Mouse (Mus musculus) CH12.LX (cell line): ENCODE results near the gene Stk32b. TPM values are rescaled to one million over a fixed set of nuclear protein-coding genes. Genes with fewer than 3 reads are reported as not detected.

ENCODE experiments used
- DNase-seq: peaks from one replicate; pipeline ENCODE4 v3.0.0-alpha.2; 2013; ENCODE audit errors: extremely low read depth
- H3K27ac ChIP-seq: 2 replicates; pipeline ENCODE4 v1.5.1; 2012; ENCODE audit warnings: low read depth, mild to moderate bottlenecking, control low read depth, moderate library complexity; ENCODE audit not compliant: insufficient read depth
- H3K27me3 ChIP-seq: replicated peaks from 2 replicates; pipeline ENCODE3; 2012; ENCODE audit warnings: inconsistent platforms
- H3K36me3 ChIP-seq, 2 experiments: replicated peaks in 1 of 2; 2 replicates each; pipeline versions ENCODE3 to v1.6.1; 2012; ENCODE audit warnings: inconsistent platforms in 1 of 2, low read length in 1 of 2, mild to moderate bottlenecking in 1 of 2, mixed read lengths in 1 of 2, moderate library complexity in 1 of 2; ENCODE audit not compliant: control insufficient read depth in 1 of 2, insufficient read depth in 1 of 2
- H3K4me1 ChIP-seq, 2 experiments: 2 replicates each; pipeline ENCODE4 v1.6.1; 2012; ENCODE audit warnings: inconsistent platforms in 1 of 2, moderate library complexity in 1 of 2; ENCODE audit not compliant: insufficient read depth in 2 of 2, control insufficient read depth in 1 of 2
- H3K4me2 ChIP-seq: 2 replicates; pipeline ENCODE4 v1.6.1; 2012; ENCODE audit warnings: low read depth, mild to moderate bottlenecking, control low read depth; ENCODE audit not compliant: poor library complexity, insufficient read depth, severe bottlenecking
- H3K4me3 ChIP-seq, 3 experiments: fragments of 150-350 bp in 1 of 3; sonication (generic) in 1 of 3; replicated peaks in 1 of 3; 2 replicates each; pipeline versions ENCODE3 to v1.5.1; 2011 to 2012; ENCODE audit warnings: low read depth in 2 of 3, low read length in 2 of 3, mild to moderate bottlenecking in 2 of 3, moderate library complexity in 2 of 3, control low read depth in 1 of 3, improper control_type of control experiment in 1 of 3, inconsistent platforms in 1 of 3, mixed read lengths in 1 of 3; ENCODE audit not compliant: poor library complexity in 1 of 3
- H3K79me2 ChIP-seq: replicated peaks from 2 replicates; pipeline ENCODE4 v1.6.1; 2012; ENCODE audit warnings: mild to moderate bottlenecking, moderate library complexity; ENCODE audit not compliant: control insufficient read depth, poor library complexity, insufficient read depth, severe bottlenecking; ENCODE audit errors: extremely low read depth
- H3K9ac ChIP-seq: 2 replicates; pipeline ENCODE4 v1.6.1; 2012; ENCODE audit warnings: low read depth, mild to moderate bottlenecking, control low read depth, moderate library complexity; ENCODE audit not compliant: insufficient read depth
- H3K9me3 ChIP-seq: replicated peaks from 2 replicates; pipeline ENCODE3; 2012; ENCODE audit warnings: low read length, inconsistent platforms, mixed read lengths
- CTCF ChIP-seq, 2 experiments: IDR thresholded peaks in 1 of 2; conservative IDR thresholded peaks in 1 of 2; 2 replicates each; pipeline ENCODE4 v1.5.1; 2011 to 2012; ENCODE audit warnings: low read depth in 2 of 2, low read length in 2 of 2, improper control_type of control experiment in 1 of 2, inconsistent platforms in 1 of 2, mild to moderate bottlenecking in 1 of 2, moderate library complexity in 1 of 2
- ELF1 ChIP-seq: IDR thresholded peaks from 2 replicates; pipeline ENCODE4 v1.6.1; 2014; ENCODE audit warnings: low read depth, mild to moderate bottlenecking, inconsistent platforms, low read length, improper control_type of control experiment
- ETS1 ChIP-seq: conservative IDR thresholded peaks from 2 replicates; pipeline ENCODE4 v1.6.1; 2012; ENCODE audit warnings: low read depth, mild to moderate bottlenecking, inconsistent platforms, low read length, improper control_type of control experiment, moderate library complexity
- GABPA ChIP-seq: IDR thresholded peaks from 2 replicates; pipeline ENCODE4 v1.6.1; 2012; ENCODE audit warnings: low read depth, low read length, improper control_type of control experiment, inconsistent platforms; ENCODE audit not compliant: insufficient replicate concordance
- IRF4 ChIP-seq: IDR thresholded peaks from 2 replicates; pipeline ENCODE4 v1.6.1; 2014; ENCODE audit warnings: low read depth, mild to moderate bottlenecking, inconsistent platforms, low read length, improper control_type of control experiment
- JUN ChIP-seq: IDR thresholded peaks from 2 replicates; pipeline ENCODE4 v1.6.1; 2011; ENCODE audit warnings: low read depth, mild to moderate bottlenecking, low read length, improper control_type of control experiment, moderate library complexity; ENCODE audit not compliant: insufficient read depth
- KAT2A ChIP-seq: IDR thresholded peaks from 2 replicates; pipeline ENCODE4 v1.6.1; 2012; ENCODE audit warnings: low read length, improper control_type of control experiment, inconsistent platforms; ENCODE audit not compliant: insufficient replicate concordance
- MAZ ChIP-seq: IDR thresholded peaks from 2 replicates; pipeline ENCODE4 v1.6.1; 2012; ENCODE audit warnings: low read depth, mild to moderate bottlenecking, inconsistent platforms, low read length, improper control_type of control experiment, moderate library complexity
- MEF2A ChIP-seq: IDR thresholded peaks from 2 replicates; pipeline ENCODE4 v1.6.1; 2014; ENCODE audit warnings: low read depth, mild to moderate bottlenecking, inconsistent platforms, low read length, improper control_type of control experiment, borderline replicate concordance
- MXI1 ChIP-seq: IDR thresholded peaks from 2 replicates; pipeline ENCODE4 v1.6.1; 2011; ENCODE audit warnings: mild to moderate bottlenecking, low read depth, low read length, improper control_type of control experiment
- MYC ChIP-seq: IDR thresholded peaks from 2 replicates; pipeline ENCODE4 v1.6.1; 2011; ENCODE audit warnings: low read depth, mild to moderate bottlenecking, improper control_type of control experiment, low read length
- POLR2A ChIP-seq: IDR thresholded peaks from 2 replicates; pipeline ENCODE4 v1.6.1; 2011; ENCODE audit warnings: low read depth, mild to moderate bottlenecking, improper control_type of control experiment, low read length
- RAD21 ChIP-seq: IDR thresholded peaks from 2 replicates; pipeline ENCODE4 v1.6.1; 2011; ENCODE audit warnings: low read depth, mild to moderate bottlenecking, low read length, improper control_type of control experiment, moderate library complexity
- SIN3A ChIP-seq: IDR thresholded peaks from 2 replicates; pipeline ENCODE4 v1.6.1; 2012; ENCODE audit warnings: low read length, improper control_type of control experiment, inconsistent platforms
- TBP ChIP-seq: conservative IDR thresholded peaks from 2 replicates; pipeline ENCODE4 v1.6.1; 2011; ENCODE audit warnings: low read depth, low read length, improper control_type of control experiment
- TCF12 ChIP-seq: IDR thresholded peaks from 2 replicates; pipeline ENCODE4 v1.6.1; 2014; ENCODE audit warnings: low read depth, mild to moderate bottlenecking, inconsistent platforms, low read length, improper control_type of control experiment
- UBTF ChIP-seq: IDR thresholded peaks from 2 replicates; pipeline ENCODE4 v1.6.1; 2012; ENCODE audit warnings: low read depth, mild to moderate bottlenecking, inconsistent platforms, low read length, improper control_type of control experiment, moderate library complexity
- USF1 ChIP-seq: IDR thresholded peaks from 2 replicates; pipeline ENCODE4 v1.6.1; 2014; ENCODE audit warnings: low read depth, mild to moderate bottlenecking, inconsistent platforms, low read length, improper control_type of control experiment
- ZKSCAN1 ChIP-seq: IDR thresholded peaks from 2 replicates; pipeline ENCODE4 v1.6.1; 2012; ENCODE audit warnings: low read depth, inconsistent platforms, low read length, improper control_type of control experiment, borderline replicate concordance
- ZNF384 ChIP-seq: IDR thresholded peaks from 2 replicates; pipeline ENCODE4 v1.6.1; 2012; ENCODE audit warnings: low read depth, low read length, improper control_type of control experiment, inconsistent platforms
- dilution Hi-C: fragments of 300-500 bp; cut with MboI; formaldehyde crosslinking; loops from 2 replicates; pipeline ENCODE4 v1.14.3; 2020; ENCODE audit warnings: low sequenced_read_pairs; ENCODE audit not compliant: extremely low pct_unique_long_range_greater_than_20kb, extremely low pct_ligation_motif_present
- in situ Hi-C: fragments of 300-500 bp; cut with MboI; formaldehyde crosslinking; loops from 3 replicates; pipeline ENCODE4 v1.14.3; 2019; ENCODE audit warnings: low sequenced_read_pairs, low pct_ligation_motif_present, low pct_unique_long_range_greater_than_20kb, mixed read lengths
- polyA plus RNA-seq: library from polyadenylated mRNA; unstranded; fragments of >175 nt; gene quantifications from 2 replicates; pipeline ENCODE4 v1.2.1, GENCODE M21; 2012; ENCODE audit warnings: low read depth; ENCODE audit not compliant: insufficient read length
- total RNA-seq, 2 experiments: library from RNA; depleted of rRNA; stranded (reverse); fragments of 300-350 nt in 1 of 2; fragments of >200 nt in 1 of 2; gene quantifications; 2 replicates each; pipeline ENCODE4 v1.2.3; 2012 to 2014

The Stk32b gene
- total and polyA plus RNA-seq, 3 experiments: not detected

DNA sequence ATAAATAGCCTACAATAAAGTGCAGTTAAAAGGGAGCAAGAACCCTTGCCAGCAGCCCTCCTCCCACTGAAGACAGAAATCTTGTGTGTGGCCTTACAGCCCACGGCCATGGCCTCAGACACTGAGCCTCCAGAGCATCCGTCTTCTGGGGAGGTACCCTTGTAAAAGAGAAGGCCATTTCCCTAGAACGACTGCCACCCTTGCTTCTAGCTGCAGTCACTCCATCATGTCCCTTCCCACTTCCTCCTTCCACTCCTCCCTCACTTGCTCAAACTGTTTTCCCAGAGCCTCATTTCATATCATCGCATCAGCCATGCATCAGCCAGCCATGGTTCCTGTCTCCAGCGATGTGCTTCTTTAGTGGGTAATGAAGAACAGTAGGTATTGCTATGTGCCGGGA, 141.5 kb downstream of the Stk32b start:
- H3K9ac ChIP-seq: no peak overlapping the region
- dilution Hi-C loops: no loop called here
- no peaks in the 10 kb centered on the region for H3K36me3 ChIP-seq
- in situ Hi-C loops: no loop called here
- H3K27ac ChIP-seq: no peak overlapping the region
- H3K79me2 ChIP-seq: no peaks in the 10 kb centered on the region
- no peak overlapping the region for H3K4me2 ChIP-seq
- no peak overlapping the region for H3K4me3 ChIP-seq
- TF ChIP-seq USF1 (no peak), POLR2A (no peak), MXI1 (no peak), GABPA (no peak), RAD21 (no peak), CTCF (conservative IDR thresholded peaks at IDR 0.05 in 1 of 2, IDR thresholded peaks at IDR 0.05 in 1 of 2; ENCODE audit: low read depth in 2 of 2, low read length in 2 of 2) (no peak), ELF1 (no peak), ZNF384 (no peak), MYC (no peak), IRF4 (no peak), JUN (no peak), KAT2A (no peak), MEF2A (no peak), TBP (no peak)
- H3K4me1 ChIP-seq: no peaks in the 10 kb centered on the region
- H3K9me3 ChIP-seq: peaks cover 10% of the 10 kb centered on the region
- DNase-seq: no peak
- peaks cover 25% of the 10 kb centered on the region for H3K27me3 ChIP-seq

DNA sequence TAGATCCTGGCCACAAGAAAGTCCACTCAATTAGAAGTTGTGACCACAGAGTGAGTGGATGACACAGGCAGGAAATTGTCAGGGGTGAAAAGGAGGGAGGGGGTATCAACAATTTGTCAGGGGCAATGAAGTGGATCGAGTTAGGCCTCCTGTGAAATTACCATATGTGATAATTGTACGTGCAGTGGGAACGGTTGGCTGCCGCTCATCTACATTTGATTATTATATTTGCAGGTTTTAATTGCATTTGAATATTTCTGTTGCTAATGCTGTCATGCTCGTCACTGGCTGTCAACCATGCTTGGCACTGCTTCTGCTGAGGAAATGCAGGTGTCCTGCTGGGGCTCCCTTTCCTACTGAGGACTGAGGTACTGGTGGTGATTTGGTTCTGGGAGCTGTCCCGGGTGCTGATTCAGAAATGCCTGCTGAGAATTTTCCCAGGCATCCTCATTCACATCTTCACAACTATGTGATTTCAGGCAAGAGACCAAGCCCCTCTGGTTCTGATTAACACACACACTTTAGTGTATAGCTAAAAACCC, 159.6 kb downstream of the Stk32b start:
- in situ Hi-C loops: no loop called here
- Histone ChIP-seq H3K4me1 (no peaks in the 10 kb centered on the region), H3K4me2 (no peak overlapping the region), H3K27ac (no peak overlapping the region), H3K27me3 (peaks cover 19% of the 10 kb centered on the region), H3K9me3 (no peaks in the 10 kb centered on the region), H3K79me2 (no peaks in the 10 kb centered on the region), H3K4me3 (no peak overlapping the region), H3K9ac (no peak overlapping the region), H3K36me3 (no peaks in the 10 kb centered on the region)
- dilution Hi-C loops: no loop called here
- peak; percentile 6 for DNase-seq
- TF ChIP-seq JUN (no peak), ELF1 (no peak)

DNA sequence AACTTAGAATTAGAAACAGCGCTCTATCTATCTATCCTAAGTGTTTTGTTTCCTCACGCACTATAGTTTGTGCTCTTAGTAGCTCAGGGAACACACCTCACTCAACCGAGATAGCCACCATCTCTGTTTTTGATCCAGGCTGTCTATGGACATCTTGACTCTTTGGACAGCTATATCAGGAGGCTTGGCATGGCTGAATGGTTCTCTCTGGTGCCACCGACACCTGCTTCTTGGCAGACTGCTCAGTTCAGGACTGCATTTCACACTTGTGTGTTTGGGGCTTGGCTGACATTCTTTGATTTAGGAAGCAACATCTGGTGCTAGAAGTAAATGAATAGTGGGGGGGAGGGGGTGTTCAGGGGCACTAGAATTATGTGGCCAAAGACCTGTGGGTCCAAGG, 162.7 kb downstream of the Stk32b start:
- TF ChIP-seq TCF12 (no peak), MAZ (no peak), UBTF (no peak), ETS1 (no peak), SIN3A (no peak), ZNF384 (no peak), ZKSCAN1 (no peak)
- no peak overlapping the region for H3K27ac ChIP-seq
- H3K36me3 ChIP-seq: no peaks in the 10 kb centered on the region
- H3K4me3 ChIP-seq: no peak overlapping the region
- dilution Hi-C loops (no loop called here), in situ Hi-C loops (no loop called here)
- H3K9ac ChIP-seq: no peak overlapping the region
- H3K27me3 ChIP-seq: peaks cover 29% of the 10 kb centered on the region
- H3K9me3 ChIP-seq: no peaks in the 10 kb centered on the region
- H3K79me2 ChIP-seq: no peaks in the 10 kb centered on the region
- no peak overlapping the region for H3K4me2 ChIP-seq
- DNase-seq: no peak
- H3K4me1 ChIP-seq: no peaks in the 10 kb centered on the region
